Mouse (Mus musculus): ENCODE measurements at regions not wholly inside any gene's neighbourhood (a gene's known extent, or its start where the extent isn't known, plus 50 kb on each side); places are given as distances from the start of the nearest gene placed in this dataset.

- H3K9ac ChIP-seq (ENCODE audit: low read depth, low read length) = no peak overlapping the region
- no peak for ATAC-seq
Measured at GRCm38 (mm10) chr1:108452776-108453175, 863.0 kb downstream of the Serpinb8 start.

GRCm38 (mm10) chr1:108472031-108472430 lies 882.2 kb downstream of the Serpinb8 start:
- WGBS = 83% methylated on average over 2 of the region's 2 CpGs
- Histone ChIP-seq H3K27me3 (replicated peaks; ENCODE audit: control insufficient read depth, insufficient read depth, low read length) (no peaks in the 10 kb centered on the region), H3K36me3 (ENCODE audit: control insufficient read depth, insufficient read depth) (no peaks in the 10 kb centered on the region), H3K9ac (ENCODE audit: low read depth, low read length) (no peak overlapping the region), H3K4me1 (replicated peaks; ENCODE audit: control insufficient read depth, insufficient read depth, low read length) (no peaks in the 10 kb centered on the region), H3K27ac (ENCODE audit: low read depth, low read length) (no peak overlapping the region), H3K4me2 (replicated peaks; ENCODE audit: low read depth) (no peak overlapping the region), H3K4me3 (ENCODE audit: low read depth, low read length) (no peak overlapping the region), H3K9me3 (ENCODE audit: control insufficient read depth) (no peaks in the 10 kb centered on the region)
- TF ChIP-seq CTCF (IDR thresholded peaks at IDR 0.05; ENCODE audit: low read depth) = no peak
- ATAC-seq = no peak

More at GRCm38 (mm10) chr1:108452776-108453175, 863.0 kb downstream of the Serpinb8 start:
- Histone ChIP-seq H3K4me2 (replicated peaks; ENCODE audit: low read depth) (no peak overlapping the region), H3K4me1 (replicated peaks; ENCODE audit: control insufficient read depth, insufficient read depth, low read length) (no peaks in the 10 kb centered on the region), H3K4me3 (ENCODE audit: low read depth, low read length) (no peak overlapping the region), H3K9me3 (ENCODE audit: control insufficient read depth) (no peaks in the 10 kb centered on the region), H3K27me3 (replicated peaks; ENCODE audit: control insufficient read depth, insufficient read depth, low read length) (no peaks in the 10 kb centered on the region), H3K36me3 (ENCODE audit: control insufficient read depth, insufficient read depth) (no peaks in the 10 kb centered on the region), H3K27ac (ENCODE audit: low read depth, low read length) (no peak overlapping the region)
- no peak for TF ChIP-seq CTCF (IDR thresholded peaks at IDR 0.05; ENCODE audit: low read depth)

DNA sequence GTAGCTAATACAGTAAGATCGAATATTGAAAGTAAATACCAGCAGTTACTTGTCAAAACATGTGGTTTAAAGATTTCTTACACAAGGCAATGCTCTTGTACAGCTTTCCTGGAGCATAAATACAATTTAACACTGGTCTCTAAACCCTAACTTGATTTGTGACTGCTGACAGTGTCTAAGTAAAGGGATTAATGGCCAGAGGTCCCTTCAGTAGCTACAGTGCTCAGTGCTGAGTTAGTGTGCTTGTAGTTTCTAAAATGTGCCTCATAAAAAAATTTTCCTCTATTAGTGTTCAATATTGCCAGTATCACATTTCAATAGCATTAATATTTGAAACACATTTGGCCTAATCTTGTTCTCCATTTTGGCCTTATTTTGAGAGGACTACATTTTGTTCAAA lies 909.0 kb downstream of the Serpinb8 start:
- no peak overlapping the region for H3K27ac ChIP-seq (ENCODE audit: low read depth, low read length)
- no peak for TF ChIP-seq CTCF (IDR thresholded peaks at IDR 0.05; ENCODE audit: low read depth)
- no peaks in the 10 kb centered on the region for H3K9me3 ChIP-seq (ENCODE audit: control insufficient read depth)
- no peak overlapping the region for H3K4me2 ChIP-seq (replicated peaks; ENCODE audit: low read depth)
- no peaks in the 10 kb centered on the region for H3K36me3 ChIP-seq (ENCODE audit: control insufficient read depth, insufficient read depth)
- no peaks in the 10 kb centered on the region for H3K27me3 ChIP-seq (replicated peaks; ENCODE audit: control insufficient read depth, insufficient read depth, low read length)
- H3K9ac ChIP-seq (ENCODE audit: low read depth, low read length) = no peak overlapping the region
- ATAC-seq = no peak
- H3K4me3 ChIP-seq (ENCODE audit: low read depth, low read length) = no peak overlapping the region
- H3K4me1 ChIP-seq (replicated peaks; ENCODE audit: control insufficient read depth, insufficient read depth, low read length) = no peaks in the 10 kb centered on the region
- 57% methylated on average over 1 of the region's 1 CpGs for WGBS

DNA sequence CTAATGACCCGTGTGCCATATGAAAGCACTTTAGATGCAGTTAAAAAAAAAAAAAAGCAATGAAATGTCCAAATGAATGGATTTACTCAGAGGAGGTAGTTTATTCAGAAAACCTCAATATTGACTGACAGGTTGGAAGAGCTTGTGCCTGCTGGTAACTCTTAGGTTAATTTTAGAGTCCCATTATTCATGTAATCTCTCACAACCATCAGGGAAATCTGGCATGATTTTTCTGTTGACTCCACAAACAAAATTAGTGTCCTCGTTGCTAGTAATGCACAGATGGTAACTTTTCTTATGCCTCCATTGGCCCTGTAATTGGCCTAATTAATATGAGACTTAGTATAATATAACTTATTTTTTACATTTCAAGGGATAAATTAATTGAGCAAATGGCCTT lies 937.6 kb downstream of the Serpinb8 start:
- ATAC-seq = no peak
- Histone ChIP-seq H3K9ac (ENCODE audit: low read depth, low read length) (no peak overlapping the region), H3K4me2 (replicated peaks; ENCODE audit: low read depth) (no peak overlapping the region), H3K27me3 (replicated peaks; ENCODE audit: control insufficient read depth, insufficient read depth, low read length) (no peaks in the 10 kb centered on the region), H3K9me3 (ENCODE audit: control insufficient read depth) (no peaks in the 10 kb centered on the region), H3K4me3 (ENCODE audit: low read depth, low read length) (no peak overlapping the region), H3K4me1 (replicated peaks; ENCODE audit: control insufficient read depth, insufficient read depth, low read length) (no peaks in the 10 kb centered on the region), H3K36me3 (ENCODE audit: control insufficient read depth, insufficient read depth) (no peaks in the 10 kb centered on the region), H3K27ac (ENCODE audit: low read depth, low read length) (no peak overlapping the region)
- TF ChIP-seq CTCF (IDR thresholded peaks at IDR 0.05; ENCODE audit: low read depth) = no peak
- 69% methylated on average over 2 of the region's 2 CpGs for WGBS

DNA sequence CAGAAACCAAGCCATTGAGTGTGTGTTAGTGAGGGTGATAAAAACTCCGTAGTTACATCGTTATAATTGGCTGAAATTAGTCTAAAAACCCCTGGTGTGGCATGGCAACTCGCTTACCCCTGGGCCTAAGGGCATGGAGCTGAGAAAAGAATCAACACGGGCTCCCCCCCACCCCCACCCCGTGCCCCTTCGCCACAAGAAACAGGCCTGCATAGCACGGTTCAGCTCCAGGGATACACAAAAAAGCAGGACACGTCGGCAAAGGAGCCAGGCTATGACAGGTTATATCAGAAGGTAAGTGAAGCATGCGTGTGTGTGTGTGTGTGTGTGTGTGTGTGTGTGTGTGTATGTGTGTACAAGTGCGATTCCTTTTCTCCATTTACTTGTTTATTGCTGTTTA lies 948.4 kb downstream of the Serpinb8 start:
- no peaks in the 10 kb centered on the region for H3K9me3 ChIP-seq (ENCODE audit: control insufficient read depth)
- no peak overlapping the region for H3K9ac ChIP-seq (ENCODE audit: low read depth, low read length)
- no peak overlapping the region for H3K4me3 ChIP-seq (ENCODE audit: low read depth, low read length)
- H3K4me1 ChIP-seq (replicated peaks; ENCODE audit: control insufficient read depth, insufficient read depth, low read length) = no peaks in the 10 kb centered on the region
- no peak overlapping the region for H3K27ac ChIP-seq (ENCODE audit: low read depth, low read length)
- TF ChIP-seq CTCF (IDR thresholded peaks at IDR 0.05; ENCODE audit: low read depth) = no peak
- no peak overlapping the region for H3K4me2 ChIP-seq (replicated peaks; ENCODE audit: low read depth)
- no peaks in the 10 kb centered on the region for H3K36me3 ChIP-seq (ENCODE audit: control insufficient read depth, insufficient read depth)
- no peak for ATAC-seq
- WGBS = 76% methylated on average over 11 of the region's 11 CpGs
- no peaks in the 10 kb centered on the region for H3K27me3 ChIP-seq (replicated peaks; ENCODE audit: control insufficient read depth, insufficient read depth, low read length)

DNA sequence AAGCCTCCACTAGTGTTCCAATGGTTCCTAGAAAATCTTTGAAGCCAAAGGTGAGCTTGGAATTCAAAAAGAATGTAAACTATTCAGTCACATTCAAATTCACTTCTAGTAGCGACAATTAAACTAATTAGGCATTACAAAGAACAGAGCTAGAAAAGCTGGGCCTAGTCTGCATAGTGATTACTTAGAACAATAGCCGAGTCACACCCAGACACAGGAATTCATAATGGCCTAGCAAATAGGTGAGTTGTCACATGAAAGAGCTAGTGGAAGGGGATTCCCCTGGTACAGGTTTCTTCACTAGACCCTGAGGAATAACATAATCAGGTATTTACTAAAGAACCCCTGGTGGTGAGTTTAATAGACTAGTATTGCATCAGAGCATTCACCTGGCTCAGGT lies 958.9 kb downstream of the Serpinb8 start:
- no peak overlapping the region for H3K9ac ChIP-seq (ENCODE audit: low read depth, low read length)
- H3K36me3 ChIP-seq (ENCODE audit: control insufficient read depth, insufficient read depth) = no peaks in the 10 kb centered on the region
- no peaks in the 10 kb centered on the region for H3K4me1 ChIP-seq (replicated peaks; ENCODE audit: control insufficient read depth, insufficient read depth, low read length)
- H3K4me3 ChIP-seq (ENCODE audit: low read depth, low read length) = no peak overlapping the region
- no peaks in the 10 kb centered on the region for H3K9me3 ChIP-seq (ENCODE audit: control insufficient read depth)
- no peaks in the 10 kb centered on the region for H3K27me3 ChIP-seq (replicated peaks; ENCODE audit: control insufficient read depth, insufficient read depth, low read length)
- H3K4me2 ChIP-seq (replicated peaks; ENCODE audit: low read depth) = no peak overlapping the region
- TF ChIP-seq CTCF (IDR thresholded peaks at IDR 0.05; ENCODE audit: low read depth) = no peak
- WGBS = 67% methylated on average over 2 of the region's 2 CpGs
- no peak overlapping the region for H3K27ac ChIP-seq (ENCODE audit: low read depth, low read length)
- no peak for ATAC-seq

DNA sequence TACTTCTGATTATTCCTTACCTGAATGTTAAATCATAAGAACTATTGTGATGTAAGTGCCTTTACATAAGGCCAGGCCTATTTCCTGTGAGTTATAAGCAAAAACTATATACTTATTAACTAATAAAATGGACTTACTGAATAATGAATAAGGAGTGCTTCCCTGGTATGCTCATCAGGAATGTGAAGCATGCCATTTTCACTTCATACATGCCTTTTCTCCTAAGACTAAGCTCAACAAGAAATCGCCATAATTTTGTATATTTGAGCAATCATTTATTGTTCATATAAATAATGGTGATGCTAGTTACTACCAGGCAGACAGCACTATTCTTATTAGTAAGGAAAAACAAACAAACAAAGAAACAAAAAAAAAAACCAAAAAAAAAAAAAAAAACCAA lies 969.1 kb downstream of the Serpinb8 start:
- WGBS = 83% methylated on average over 1 of the region's 1 CpGs
- no peak for TF ChIP-seq CTCF (IDR thresholded peaks at IDR 0.05; ENCODE audit: low read depth)
- Histone ChIP-seq H3K4me1 (replicated peaks; ENCODE audit: control insufficient read depth, insufficient read depth, low read length) (no peaks in the 10 kb centered on the region), H3K4me2 (replicated peaks; ENCODE audit: low read depth) (no peak overlapping the region), H3K36me3 (ENCODE audit: control insufficient read depth, insufficient read depth) (no peaks in the 10 kb centered on the region), H3K9ac (ENCODE audit: low read depth, low read length) (no peak overlapping the region), H3K27ac (ENCODE audit: low read depth, low read length) (no peak overlapping the region), H3K4me3 (ENCODE audit: low read depth, low read length) (no peak overlapping the region), H3K9me3 (ENCODE audit: control insufficient read depth) (no peaks in the 10 kb centered on the region), H3K27me3 (replicated peaks; ENCODE audit: control insufficient read depth, insufficient read depth, low read length) (no peaks in the 10 kb centered on the region)
- ATAC-seq = no peak
